Mouse (Mus musculus) midbrain, postnatal 0 days (tissue): ENCODE measurements around the gene Cfap54. TPM values are rescaled to one million over a fixed set of nuclear protein-coding genes. Genes with fewer than 3 reads are reported as not detected.

Experiments
- ATAC-seq: fragments of 200-750 bp; cut with Nextera tagmentation; 2 replicates; pipeline ENCODE4 v1.8.0; 2017; ENCODE audit warnings: moderate number of reproducible peaks, mild to moderate bottlenecking, moderate TSS enrichment, moderate library complexity; ENCODE audit not compliant: low FRiP score
- DNase-seq: peaks from one replicate; pipeline ENCODE4 v3.0.0-alpha.2; 2015; ENCODE audit warnings: low spot score
- H3K27ac ChIP-seq: fragments of 300-500 bp; sonication (generic); 2 replicates; pipeline ENCODE4 v1.5.1; 2014; ENCODE audit warnings: low read depth, mild to moderate bottlenecking, low read length, mixed read lengths
- H3K27me3 ChIP-seq: fragments of 300-500 bp; sonication (generic); 2 replicates; pipeline ENCODE4 v1.6.1; 2014; ENCODE audit warnings: low read length, control low read depth, mixed read lengths; ENCODE audit not compliant: insufficient read depth
- H3K36me3 ChIP-seq: fragments of 300-500 bp; sonication (generic); 2 replicates; pipeline ENCODE4 v1.6.1; 2014; ENCODE audit warnings: low read length, control low read depth, mixed read lengths; ENCODE audit not compliant: insufficient read depth
- H3K4me1 ChIP-seq: fragments of 300-500 bp; sonication (generic); 2 replicates; pipeline ENCODE4 v1.6.1; 2014; ENCODE audit warnings: mild to moderate bottlenecking, control low read depth, antibody characterized with exemption, low read length, mixed read lengths; ENCODE audit not compliant: insufficient read depth
- H3K4me2 ChIP-seq: fragments of 300-500 bp; sonication (generic); 2 replicates; pipeline ENCODE4 v1.6.1; 2014; ENCODE audit warnings: low read depth, mild to moderate bottlenecking, low read length, mixed read lengths; ENCODE audit not compliant: poor library complexity, severe bottlenecking
- H3K4me3 ChIP-seq: fragments of 300-500 bp; sonication (generic); 2 replicates; pipeline ENCODE4 v1.5.1; 2014; ENCODE audit warnings: low read depth, mild to moderate bottlenecking, low read length, moderate library complexity
- H3K9ac ChIP-seq: fragments of 300-500 bp; sonication (generic); replicated peaks from 2 replicates; pipeline ENCODE4 v1.6.1; 2014; ENCODE audit warnings: mild to moderate bottlenecking, low read length, moderate library complexity, mixed read lengths; ENCODE audit not compliant: poor library complexity, severe bottlenecking
- H3K9me3 ChIP-seq: fragments of 300-500 bp; sonication (generic); 2 replicates; pipeline ENCODE4 v1.6.1; 2016; ENCODE audit warnings: low read length, control low read depth
- CTCF ChIP-seq: IDR thresholded peaks from 2 replicates; pipeline ENCODE4 v1.5.1; 2016; ENCODE audit warnings: antibody characterized with exemption, mild to moderate bottlenecking
- WGBS: fragments of 180-500 bp; shearing (Covaris S2); extraction: QIAGEN DNeasy Blood & Tissue Kit; methylation state at CpG from one replicate; pipeline ENCODE4 v1.1.7; 2014; 5-methylcytosine and 5-hydroxymethylcytosine counted together
- polyA plus RNA-seq: library from polyadenylated mRNA; unstranded; fragments of >200 nt; fragmentation: Nextera tagmentation; extraction: Ambion mirVana; gene quantifications from 2 replicates; pipeline ENCODE4 v1.2.1, GENCODE M21; 2015
- total RNA-seq: library from RNA; depleted of rRNA; stranded (reverse); fragments of >200 nt; gene quantifications from 2 replicates; pipeline ENCODE4 v1.2.3, GENCODE M21; 2014

Gene Cfap54
- total and polyA plus RNA-seq, 2 experiments from 2014 or later = 4.2 to 4.9 TPM

DNA sequence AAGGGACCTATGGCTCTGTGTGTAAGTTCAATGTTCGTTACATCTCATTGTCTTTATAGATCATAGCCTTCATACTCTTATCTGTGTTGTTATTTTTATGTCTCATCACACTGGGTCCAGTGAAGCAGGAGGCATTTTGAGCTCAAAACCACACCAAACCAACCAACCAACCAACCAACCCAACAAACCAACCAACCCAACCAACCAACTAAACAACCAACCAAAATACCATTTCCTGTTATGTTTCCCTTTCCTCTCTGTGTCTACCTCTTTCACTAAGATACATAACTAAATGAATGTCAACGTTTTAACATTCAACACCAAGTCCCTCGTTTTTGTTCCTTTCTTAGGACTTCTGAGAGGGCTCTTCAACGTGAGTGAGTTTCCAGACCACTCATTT is 40.0 kb downstream of the Cfap54 start:
- H3K27me3 ChIP-seq = no peaks in the 10 kb centered on the region
- no peak for TF ChIP-seq CTCF
- no peaks in the 10 kb centered on the region for H3K4me1 ChIP-seq
- H3K9me3 ChIP-seq = no peaks in the 10 kb centered on the region
- ATAC-seq (no peak), DNase-seq (no peak)
- no peak overlapping the region for H3K27ac ChIP-seq
- H3K4me3 ChIP-seq = no peak overlapping the region
- no peaks in the 10 kb centered on the region for H3K36me3 ChIP-seq
- no peak overlapping the region for H3K9ac ChIP-seq
- 81% methylated on average over 4 of the region's 4 CpGs for WGBS
- no peak overlapping the region for H3K4me2 ChIP-seq

DNA sequence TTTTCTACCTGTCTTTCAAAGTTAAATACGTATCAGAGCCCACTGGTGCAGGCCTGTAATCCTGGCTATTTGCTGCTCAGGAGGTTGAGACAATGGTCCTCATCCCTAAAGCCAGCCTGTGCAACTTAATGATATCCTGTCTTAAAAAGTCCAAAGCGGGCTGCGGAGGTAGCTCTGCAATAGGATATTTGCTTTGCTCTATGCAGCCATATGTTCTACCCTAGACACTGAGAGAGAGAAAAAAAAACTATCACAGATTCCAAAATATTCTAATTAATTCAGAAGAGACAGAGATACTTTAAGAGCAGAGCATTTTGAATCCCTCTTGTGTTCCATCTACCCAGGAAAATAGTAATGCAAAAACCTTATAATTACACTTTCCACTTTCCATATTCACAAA is 44.9 kb downstream of the Cfap54 start:
- H3K36me3 ChIP-seq = no peaks in the 10 kb centered on the region
- no peaks in the 10 kb centered on the region for H3K27me3 ChIP-seq
- 83% methylated on average over 3 of the region's 3 CpGs for WGBS
- no peak for ATAC-seq
- no peak overlapping the region for H3K4me2 ChIP-seq
- H3K4me1 ChIP-seq = no peaks in the 10 kb centered on the region
- no peak overlapping the region for H3K27ac ChIP-seq
- TF ChIP-seq CTCF = no peak
- H3K9me3 ChIP-seq = no peaks in the 10 kb centered on the region
- DNase-seq = no peak
- no peak overlapping the region for H3K9ac ChIP-seq
- H3K4me3 ChIP-seq = no peak overlapping the region

DNA sequence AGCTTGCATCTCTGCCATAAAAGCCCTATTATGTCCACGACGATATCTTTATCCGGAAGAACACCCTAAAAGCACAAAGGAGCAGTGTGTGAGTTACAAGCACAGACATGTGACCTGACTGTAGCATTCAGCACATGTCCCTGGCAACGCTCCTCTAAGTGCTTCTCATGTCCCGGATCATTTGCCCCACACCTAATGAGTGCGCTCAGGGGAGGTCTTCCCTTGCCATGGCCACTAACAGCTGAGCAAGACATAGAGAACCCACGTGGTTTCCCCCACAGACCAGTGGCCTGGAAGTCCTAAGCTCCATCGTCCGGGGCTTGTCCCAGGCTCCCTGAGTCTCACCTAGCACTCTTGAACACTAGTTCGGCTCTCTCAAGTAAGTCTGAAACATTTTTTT is 45.9 kb downstream of the Cfap54 start:
- Histone ChIP-seq H3K27me3 (no peaks in the 10 kb centered on the region), H3K9me3 (no peaks in the 10 kb centered on the region), H3K9ac (no peak overlapping the region), H3K36me3 (no peaks in the 10 kb centered on the region), H3K4me3 (no peak overlapping the region), H3K27ac (no peak overlapping the region), H3K4me2 (no peak overlapping the region), H3K4me1 (no peaks in the 10 kb centered on the region)
- 59% methylated on average over 10 of the region's 10 CpGs for WGBS
- ATAC-seq (no peak), DNase-seq (no peak)
- TF ChIP-seq CTCF = no peak

DNA sequence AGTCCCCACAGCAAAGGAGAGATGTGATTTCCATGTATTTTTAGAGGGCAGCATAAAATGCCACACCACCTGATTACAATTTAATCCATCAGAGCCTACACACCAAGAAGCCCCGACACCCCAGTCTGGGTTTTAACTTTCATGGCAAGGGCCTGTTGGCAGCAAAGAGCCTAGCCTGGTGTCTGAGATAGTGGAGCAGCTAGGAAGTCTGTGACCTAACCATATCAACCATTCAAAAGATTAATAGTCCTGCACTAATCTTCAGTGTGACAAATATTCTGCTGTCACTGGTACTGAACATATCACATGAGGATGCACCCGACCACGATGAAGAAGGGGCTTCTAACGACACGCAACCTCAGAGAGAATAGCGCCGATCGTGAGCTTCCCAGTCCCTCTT is 58.1 kb downstream of the Cfap54 start:
- Histone ChIP-seq H3K4me3 (no peak overlapping the region), H3K9me3 (no peaks in the 10 kb centered on the region), H3K4me2 (no peak overlapping the region), H3K27me3 (no peaks in the 10 kb centered on the region), H3K36me3 (no peaks in the 10 kb centered on the region), H3K4me1 (no peaks in the 10 kb centered on the region), H3K27ac (no peak overlapping the region), H3K9ac (no peak overlapping the region)
- no peak for TF ChIP-seq CTCF
- DNase-seq (no peak), ATAC-seq (no peak)
- WGBS = 81% methylated on average over 8 of the region's 8 CpGs

DNA sequence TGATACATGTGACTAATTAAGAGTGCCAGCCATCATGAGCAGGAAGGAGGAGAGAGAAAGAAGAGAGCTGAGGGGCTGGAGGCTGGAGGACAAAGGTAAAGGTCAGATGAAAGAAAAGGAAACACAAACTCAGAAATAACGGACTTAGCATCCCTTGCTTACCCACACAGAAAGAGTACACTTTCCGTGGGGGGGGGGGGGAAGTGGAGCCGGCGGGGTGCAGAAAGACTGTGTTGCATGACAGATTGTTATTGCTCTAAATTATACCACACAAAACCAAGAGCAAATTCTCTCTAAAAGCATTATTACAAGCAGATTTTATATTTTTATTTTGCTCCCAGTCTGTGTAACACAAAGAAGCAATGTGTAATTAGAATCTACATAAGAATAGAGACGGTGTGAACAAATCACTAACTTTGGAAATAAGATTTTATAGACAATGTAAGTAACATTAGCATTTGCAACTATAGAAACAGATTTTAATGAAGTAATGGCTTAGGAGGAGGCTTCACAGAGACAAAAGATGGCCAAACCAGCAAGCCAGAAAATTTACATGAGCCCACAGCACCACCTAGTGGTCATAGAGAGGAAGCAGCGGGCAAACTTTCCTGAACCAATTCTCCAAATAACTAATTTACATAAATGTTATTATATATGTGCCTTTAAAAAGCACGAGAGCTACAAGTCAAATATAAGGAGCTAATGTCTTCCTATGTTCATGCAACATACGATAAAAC is 67.2 kb downstream of the Cfap54 start:
- Histone ChIP-seq H3K9ac (no peak overlapping the region), H3K4me1 (no peaks in the 10 kb centered on the region), H3K9me3 (no peaks in the 10 kb centered on the region), H3K27ac (0 out of 2 replicates have a peak overlapping the region, but pooled peaks have one; percentile 13), H3K4me2 (no peak overlapping the region), H3K36me3 (no peaks in the 10 kb centered on the region), H3K4me3 (no peak overlapping the region), H3K27me3 (no peaks in the 10 kb centered on the region)
- peak; percentile 92 for TF ChIP-seq CTCF
- DNase-seq (peak; percentile 90), ATAC-seq (no peak)
- WGBS = 24% methylated on average over 8 of the region's 8 CpGs

DNA sequence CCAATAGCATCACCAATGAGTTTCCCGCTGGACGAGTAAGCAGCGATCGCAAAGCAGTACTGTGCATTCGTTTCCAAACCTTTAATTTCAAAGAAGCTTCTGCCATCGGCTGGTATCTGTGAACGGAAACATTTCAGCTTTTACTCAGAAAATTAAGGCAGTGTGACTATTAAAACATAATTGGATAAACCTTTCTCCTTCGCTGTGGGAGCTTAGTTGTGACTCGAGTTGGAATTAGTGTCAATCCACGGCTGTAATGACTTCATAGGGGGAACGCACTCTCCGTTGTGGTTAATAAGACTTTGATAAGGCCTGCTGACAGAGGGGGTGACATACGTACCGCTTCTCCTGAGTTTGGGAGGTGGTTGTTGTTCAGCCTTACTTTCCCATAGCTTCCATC is 70.3 kb downstream of the Cfap54 start:
- Histone ChIP-seq H3K36me3 (no peaks in the 10 kb centered on the region), H3K4me3 (no peak overlapping the region), H3K9me3 (no peaks in the 10 kb centered on the region), H3K27me3 (no peaks in the 10 kb centered on the region), H3K27ac (no peak overlapping the region), H3K4me2 (peak overlapping the region; percentile 13; the same call in 1 of the 2 replicates), H3K9ac (no peak overlapping the region), H3K4me1 (no peaks in the 10 kb centered on the region)
- WGBS = 45% methylated on average over 14 of the region's 14 CpGs
- no peak for ATAC-seq
- peak; percentile 26 for DNase-seq
- no peak for TF ChIP-seq CTCF
